In genomic region chr3:30011712-30012111, GRCm38 (mm10) we compare ENCODE assay signal across 9 mouse cellular contexts.
DNase-seq lines count a peak whose midpoint lies in the region; ATAC-seq and TF ChIP-seq lines count a peak whose summit lies in the region.
"Had no signal": no experiment of that assay in that cellular context is flagged by ENCODE, and none has a peak within 500 bp of the region (broad histone marks: within the 10 kb centered on the region; RNA-seq: fewer than 3 reads in every experiment).

No protein-coding gene starts in this region.

- no peak for ATAC-seq in heart, embryonic 13.5 days (ENCODE audit: extremely low read depth, insufficient number of reproducible peaks, low FRiP score, low TSS enrichment)
- ATAC-seq in forebrain, embryonic 16.5 days, result no peak
- no peak for ATAC-seq in liver, postnatal 0 days

- no peak for DNase-seq in heart, postnatal 4 days
- peak; percentile 35 for DNase-seq in NIH3T3 (ENCODE audit: low read depth)
- no peak for DNase-seq in liver, postnatal 0 days
- no peak for DNase-seq in cerebellum, adult 18-20 months
- no peak for DNase-seq in frontal cortex, adult 2 months (ENCODE audit: extremely low spot score in 1 of 2, low spot score in 1 of 2)
- no peak for DNase-seq in gastrocnemius, postnatal 25 days
- DNase-seq: thymus, adult 2 months had no signal

- H3K4me1 ChIP-seq in heart, embryonic 13.5 days, result peaks cover 14% of the 10 kb centered on the region
- peaks cover 13% of the 10 kb centered on the region for H3K4me1 ChIP-seq in forebrain, embryonic 16.5 days (replicated peaks; ENCODE audit: control insufficient read depth, insufficient read depth, low read length)
- no peaks in the 10 kb centered on the region for H3K4me1 ChIP-seq in liver, postnatal 0 days (ENCODE audit: insufficient read depth)

- H3K36me3 ChIP-seq in heart, embryonic 13.5 days, result peaks cover 4% of the 10 kb centered on the region; the same call in 1 of the 2 replicates
- H3K36me3 ChIP-seq in forebrain, embryonic 16.5 days (ENCODE audit: control insufficient read depth, insufficient read depth), result no peaks in the 10 kb centered on the region
- no peaks in the 10 kb centered on the region for H3K36me3 ChIP-seq in liver, postnatal 0 days (replicated peaks; ENCODE audit: insufficient read depth, low read length)

- H3K4me2 ChIP-seq in heart, embryonic 13.5 days, result peak overlapping the region; percentile 75
- H3K4me2 ChIP-seq in forebrain, embryonic 16.5 days (ENCODE audit: low read length), result peak overlapping the region; percentile 74
- H3K4me2 ChIP-seq in liver, postnatal 0 days (ENCODE audit: low read depth, low read length), result peak overlapping the region; percentile 88

- peak overlapping the region; percentile 78 for H3K4me3 ChIP-seq in heart, embryonic 13.5 days
- H3K4me3 ChIP-seq in forebrain, embryonic 16.5 days (replicated peaks; ENCODE audit: low read length), result peak overlapping the region; percentile 45; the same call in 1 of the 2 replicates
- peak overlapping the region; percentile 58 for H3K4me3 ChIP-seq in liver, postnatal 0 days (ENCODE audit: low read depth, low read length)

- H3K9ac ChIP-seq in heart, embryonic 13.5 days, result peak overlapping the region; percentile 96
- H3K9ac ChIP-seq in forebrain, embryonic 16.5 days (replicated peaks; ENCODE audit: low read depth, low read length), result no peak overlapping the region
- H3K9ac ChIP-seq in liver, postnatal 0 days (replicated peaks), result no peak overlapping the region

- H3K27me3 ChIP-seq in heart, embryonic 13.5 days (replicated peaks), result no peaks in the 10 kb centered on the region
- peaks cover 15% of the 10 kb centered on the region for H3K27me3 ChIP-seq in forebrain, embryonic 16.5 days (replicated peaks; ENCODE audit: control insufficient read depth, insufficient read depth, low read length)
- H3K27me3 ChIP-seq in liver, postnatal 0 days (ENCODE audit: insufficient read depth, low read length), result peaks cover 24% of the 10 kb centered on the region

- H3K27ac ChIP-seq in heart, embryonic 13.5 days (replicated peaks), result peak overlapping the region; percentile 97
- H3K27ac ChIP-seq in forebrain, embryonic 16.5 days (ENCODE audit: low read length), result no peak overlapping the region
- H3K27ac ChIP-seq in liver, postnatal 0 days (ENCODE audit: low read depth), result no peak overlapping the region

- TF ChIP-seq CTCF in liver, postnatal 0 days (IDR thresholded peaks at IDR 0.05; ENCODE audit: low read depth), result no peak

- H3K9me3 ChIP-seq in heart, embryonic 13.5 days, result no peaks in the 10 kb centered on the region
- H3K9me3 ChIP-seq in forebrain, embryonic 16.5 days (ENCODE audit: control insufficient read depth, low read length), result no peaks in the 10 kb centered on the region
- H3K9me3 ChIP-seq in liver, postnatal 0 days (ENCODE audit: low read length), result no peaks in the 10 kb centered on the region

- 15% methylated on average over 6 of the region's 6 CpGs for WGBS in heart, embryonic 13.5 days
- 11% methylated on average over 6 of the region's 6 CpGs for WGBS in forebrain, embryonic 16.5 days
- WGBS in liver, postnatal 0 days (ENCODE audit: insufficient replicate concordance), result 16% methylated on average over 6 of the region's 6 CpGs

- no peak for TF ChIP-seq EP300 in liver, postnatal 0 days (IDR thresholded peaks at IDR 0.05; ENCODE audit: low read depth)
